9 mouse cellular contexts compared by ENCODE assay signal in the genomic region with DNA sequence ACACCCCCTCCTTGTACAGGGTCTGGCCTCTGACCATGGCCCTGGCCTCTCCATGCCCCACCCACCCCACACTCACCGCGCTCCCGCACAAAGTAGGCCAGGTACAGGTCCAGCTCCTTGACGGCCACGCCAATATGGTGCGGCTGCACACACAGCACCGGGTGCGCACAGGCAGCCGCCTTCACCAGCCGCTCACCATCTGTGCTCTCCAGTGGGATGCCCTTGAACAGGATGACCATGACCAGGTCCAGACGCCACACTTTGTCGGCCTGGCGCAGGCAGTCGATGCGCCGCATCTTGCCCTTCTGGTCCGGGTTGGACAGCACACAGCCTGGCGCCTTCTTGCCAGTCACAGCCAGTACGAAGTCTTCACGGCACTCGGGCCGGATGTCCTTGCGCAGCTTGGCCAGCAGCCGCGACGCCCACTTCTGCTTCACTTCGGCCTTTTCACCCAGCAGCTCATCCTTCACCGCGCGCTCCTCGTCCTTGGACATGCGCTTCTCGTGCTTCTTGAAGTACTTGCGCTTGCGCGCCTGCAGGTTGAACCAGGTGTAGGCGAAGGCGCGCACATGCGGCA. TPM values are rescaled to one million over a fixed set of nuclear protein-coding genes. Genes with fewer than 3 reads are reported as not detected.
A peak's percentile ranks its signal among the peaks of the same experiment; 100 is the strongest.
DNase-seq lines count a peak whose midpoint lies in the region; ATAC-seq and TF ChIP-seq lines count a peak whose summit lies in the region.
"Had no signal": no experiment of that assay in that cellular context is flagged by ENCODE, and none has a peak within 500 bp of the region (broad histone marks: within the 10 kb centered on the region; RNA-seq: fewer than 3 reads in every experiment).

No protein-coding gene starts in this region.

- H3K36me3 ChIP-seq in ES-E14 (ENCODE audit: control insufficient read depth, insufficient read depth, low read length, poor library complexity, severe bottlenecking) = no peaks in the 10 kb centered on the region
- no peaks in the 10 kb centered on the region for H3K36me3 ChIP-seq in hindbrain, embryonic 11.5 days (ENCODE audit: control insufficient read depth, insufficient read depth, low read length)
- H3K36me3 ChIP-seq in midbrain, embryonic 16.5 days (ENCODE audit: control insufficient read depth, insufficient read depth, low read length) = peaks cover 7% of the 10 kb centered on the region; the same call in 1 of the 2 replicates

- in situ Hi-C loops in ES-E14 (cut with MboI; ENCODE audit: low sequenced_read_pairs in 2 of 2, unreplicated experiment in 2 of 2) = no loop called here

- H3K9me3 ChIP-seq in ES-E14 (ENCODE audit: control insufficient read depth, insufficient read depth, low read depth, low read length) = no peaks in the 10 kb centered on the region
- H3K9me3 ChIP-seq in hindbrain, embryonic 11.5 days (ENCODE audit: control insufficient read depth, low read length) = no peaks in the 10 kb centered on the region
- H3K9me3 ChIP-seq in midbrain, embryonic 16.5 days (replicated peaks; ENCODE audit: control insufficient read depth, low read length, poor library complexity, severe bottlenecking) = no peaks in the 10 kb centered on the region

- H3K4me3 ChIP-seq in ES-E14 (ENCODE audit: insufficient read depth in 1 of 2, low read depth in 1 of 2, low read length in 2 of 2, poor library complexity in 1 of 2, severe bottlenecking in 1 of 2) = peak overlapping the region; percentile 9 to 53; a peak in 1 of 4 replicates
- no peak overlapping the region for H3K4me3 ChIP-seq in hindbrain, embryonic 11.5 days (ENCODE audit: low read depth, low read length)
- H3K4me3 ChIP-seq in midbrain, embryonic 16.5 days (ENCODE audit: low read depth, low read length) = no peak overlapping the region

- H3K27ac ChIP-seq in ES-E14 (ENCODE audit: insufficient read depth, low read depth, low read length, poor library complexity, severe bottlenecking) = no peak overlapping the region
- H3K27ac ChIP-seq in hindbrain, embryonic 11.5 days (ENCODE audit: low read depth, low read length) = no peak overlapping the region
- H3K27ac ChIP-seq in midbrain, embryonic 16.5 days (ENCODE audit: low read length) = no peak overlapping the region

- H3K4me2 ChIP-seq in hindbrain, embryonic 11.5 days (replicated peaks; ENCODE audit: low read depth, low read length) = no peak overlapping the region
- H3K4me2 ChIP-seq in midbrain, embryonic 16.5 days (ENCODE audit: low read length) = no peak overlapping the region

- peak overlapping the region; percentile 34 for H3K9ac ChIP-seq in ES-E14 (ENCODE audit: insufficient read depth, low read depth, low read length, poor library complexity, severe bottlenecking)
- no peak overlapping the region for H3K9ac ChIP-seq in hindbrain, embryonic 11.5 days (ENCODE audit: low read depth, low read length)
- no peak overlapping the region for H3K9ac ChIP-seq in midbrain, embryonic 16.5 days (ENCODE audit: low read depth, low read length)

- peaks cover 4 to 57% of the 10 kb centered on the region in 2 experiments for H3K4me1 ChIP-seq in ES-E14 (ENCODE audit: control insufficient read depth in 2 of 2, insufficient read depth in 2 of 2, low read length in 2 of 2, poor library complexity in 1 of 2)
- H3K4me1 ChIP-seq in hindbrain, embryonic 11.5 days (replicated peaks; ENCODE audit: control insufficient read depth, insufficient read depth, low read length) = peaks cover 12% of the 10 kb centered on the region
- H3K4me1 ChIP-seq in midbrain, embryonic 16.5 days (ENCODE audit: control insufficient read depth, insufficient read depth, low read length) = peaks cover 27% of the 10 kb centered on the region

- no peak for ATAC-seq in hindbrain, embryonic 11.5 days (ENCODE audit: low FRiP score)
- no peak for ATAC-seq in midbrain, embryonic 16.5 days
- ATAC-seq: Patski had no signal

- H3K27me3 ChIP-seq in hindbrain, embryonic 11.5 days (ENCODE audit: control insufficient read depth, insufficient read depth, low read length) = peaks cover 14% of the 10 kb centered on the region
- H3K27me3 ChIP-seq in midbrain, embryonic 16.5 days (ENCODE audit: control insufficient read depth, insufficient read depth, low read depth, low read length) = peaks cover under 1% of the 10 kb centered on the region; the same call in 1 of the 2 replicates
- H3K27me3 ChIP-seq: Patski had no signal

- peak; percentile 27 for DNase-seq in layer of hippocampus, adult 9-11 months
- no peak for DNase-seq in layer of hippocampus, adult 18-20 months (ENCODE audit: low spot score in 2 of 2)
- DNase-seq in ES-E14 (ENCODE audit: low read depth, low spot score) = no peak
- DNase-seq in cerebellum, adult 18-20 months = peak; percentile 64
- DNase-seq in kidney, postnatal 25 days = peak; percentile 3 to 61
- no peak for DNase-seq in left cerebral cortex, adult 11 months (ENCODE audit: low spot score)
- no peak for DNase-seq in hindbrain, embryonic 11.5 days (ENCODE audit: low spot score)

- 85% methylated on average over 40 of the region's 40 CpGs for WGBS in hindbrain, embryonic 11.5 days
- 89% methylated on average over 40 of the region's 40 CpGs for WGBS in midbrain, embryonic 16.5 days

TF ChIP-seq in ES-E14, 5 proteins besides CTCF, POLR2A, EP300 and RAD21:
- no peak for TF ChIP-seq HCFC1 (IDR thresholded peaks at IDR 0.05; ENCODE audit: borderline replicate concordance, insufficient read depth, low read length)
- no peak for TF ChIP-seq CHD2 (IDR thresholded peaks at IDR 0.05; ENCODE audit: low read depth, low read length)
- TF ChIP-seq ZNF384 (IDR thresholded peaks at IDR 0.05; ENCODE audit: low read depth, low read length) = no peak
- no peak for TF ChIP-seq ZC3H11A (IDR thresholded peaks at IDR 0.05; ENCODE audit: borderline replicate concordance, low read depth, low read length)
- TF ChIP-seq MAFK (IDR thresholded peaks at IDR 0.05; ENCODE audit: insufficient read depth, low read depth, low read length) = no peak
TF ChIP-seq in ES-E14: peak in this region for 0.

RNA-seq across cellular contexts. Expression of gene Smim24, which starts 27.4 kb away (rescaled TPM):
- total RNA-seq in layer of hippocampus, adult 18-20 months (2021) = 1 to 10 TPM; 1.8 to 2.4 TPM
- total RNA-seq in ES-E14 (2012; rRNA removed) = 1.7 TPM in 2 replicates
- polyA plus RNA-seq in hindbrain, embryonic 11.5 days (2014; fragmentation: Nextera tagmentation; extraction: Ambion mirVana) = 2.7 and 4.1 TPM in 2 replicates
- polyA plus RNA-seq in midbrain, embryonic 16.5 days (2015; fragmentation: Nextera tagmentation; extraction: Ambion mirVana) = 1.2 and 1.4 TPM in 2 replicates

RNA-seq across cellular contexts. Expression of gene Gm48552, which starts 31.5 kb away (rescaled TPM):
- total RNA-seq in layer of hippocampus, adult 18-20 months (2021) = 1 to 10 TPM; 4.2 to 6.9 TPM
- 2.5 and 2.7 TPM in 2 replicates for total RNA-seq in ES-E14 (2012; rRNA removed)
- 0.49 and 1.0 TPM in 2 replicates for polyA plus RNA-seq in hindbrain, embryonic 11.5 days (2014; fragmentation: Nextera tagmentation; extraction: Ambion mirVana)
- 2.3 and 3.3 TPM in 2 replicates for polyA plus RNA-seq in midbrain, embryonic 16.5 days (2015; fragmentation: Nextera tagmentation; extraction: Ambion mirVana)

RNA-seq across cellular contexts. Expression of gene Nfic, which starts 35.2 kb away (rescaled TPM):
- total RNA-seq in layer of hippocampus, adult 18-20 months (2021) = 10 to 100 TPM; 54.2 to 54.7 TPM
- total RNA-seq in ES-E14 (2012; rRNA removed) = 4.9 and 6.3 TPM in 2 replicates
- 10.9 and 11.9 TPM in 2 replicates for polyA plus RNA-seq in hindbrain, embryonic 11.5 days (2014; fragmentation: Nextera tagmentation; extraction: Ambion mirVana)
- polyA plus RNA-seq in midbrain, embryonic 16.5 days (2015; fragmentation: Nextera tagmentation; extraction: Ambion mirVana) = 15.4 and 17.2 TPM in 2 replicates

RNA-seq across cellular contexts. Expression of gene Gm48551, which starts 36.0 kb away (rescaled TPM):
- total RNA-seq in layer of hippocampus, adult 18-20 months (2021) = 1 to 10 TPM; 4.1 to 4.8 TPM
- total RNA-seq in ES-E14 (2012; rRNA removed) = 1.1 and 1.8 TPM in 2 replicates
- 2.2 and 3.2 TPM in 2 replicates for polyA plus RNA-seq in hindbrain, embryonic 11.5 days (2014; fragmentation: Nextera tagmentation; extraction: Ambion mirVana)
- 6.1 and 8.2 TPM in 2 replicates for polyA plus RNA-seq in midbrain, embryonic 16.5 days (2015; fragmentation: Nextera tagmentation; extraction: Ambion mirVana)

RNA-seq across cellular contexts. Expression of gene Dohh, which starts 36.1 kb away (rescaled TPM):
- 10 to 100 TPM; 82.0 to 82.9 TPM for total RNA-seq in layer of hippocampus, adult 18-20 months (2021)
- 168 and 183 TPM in 2 replicates for total RNA-seq in ES-E14 (2012; rRNA removed)
- polyA plus RNA-seq in hindbrain, embryonic 11.5 days (2014; fragmentation: Nextera tagmentation; extraction: Ambion mirVana) = 44.8 and 52.6 TPM in 2 replicates
- polyA plus RNA-seq in midbrain, embryonic 16.5 days (2015; fragmentation: Nextera tagmentation; extraction: Ambion mirVana) = 77.5 and 86.2 TPM in 2 replicates

Comparison
In these comparisons a context has a peak if more than half of its experiments do, and no peak if none do; other contexts are left out.
1. DNase-seq: peak in layer of hippocampus, adult 9-11 months (single experiment), cerebellum, adult 18-20 months (2 of 2) and kidney, postnatal 25 days (2 of 2); none in layer of hippocampus, adult 18-20 months (0 of 2), ES-E14 (single experiment), left cerebral cortex, adult 11 months (single experiment) and hindbrain, embryonic 11.5 days (single experiment).
2. H3K4me3 ChIP-seq: peak in ES-E14 (2 of 2); none in hindbrain, embryonic 11.5 days (single experiment) and midbrain, embryonic 16.5 days (single experiment).